In the genomic region with DNA sequence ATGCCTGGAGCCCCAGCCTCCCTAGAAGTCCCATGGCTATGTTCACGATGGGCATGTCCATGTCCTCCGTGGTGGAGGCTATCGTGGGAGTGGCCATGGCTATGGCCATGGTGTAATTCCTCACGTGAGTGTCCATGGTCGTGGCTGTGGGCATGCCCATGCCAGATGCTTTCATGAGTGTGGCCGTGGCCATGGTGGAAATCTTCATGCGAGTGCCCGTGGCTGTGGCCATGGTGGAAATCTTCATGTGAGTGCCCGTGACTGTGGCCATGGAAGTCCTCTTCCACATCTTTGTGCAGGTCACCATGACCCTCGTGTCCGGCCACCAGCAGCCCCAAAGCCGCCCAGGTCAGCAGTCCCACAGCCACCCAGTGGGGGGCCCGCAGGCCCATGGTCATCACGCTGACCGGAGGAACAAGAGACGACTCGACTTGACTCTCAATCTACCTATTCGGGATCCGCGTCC, we compare ENCODE assay signal across 7 mouse cellular contexts. TPM values are rescaled to one million over a fixed set of nuclear protein-coding genes. Genes with fewer than 3 reads are reported as not detected.
A peak's percentile ranks its signal among the peaks of the same experiment; 100 is the strongest.
DNase-seq lines count a peak whose midpoint lies in the region; ATAC-seq and TF ChIP-seq lines count a peak whose summit lies in the region.

No protein-coding gene starts in this region.

- peaks cover 25% of the 10 kb centered on the region for H3K4me1 ChIP-seq in liver, adult 2 months (ENCODE audit: control insufficient read depth, insufficient read depth, low read length)
- peaks cover 13% of the 10 kb centered on the region for H3K4me1 ChIP-seq in cortical plate, adult 2 months (ENCODE audit: control insufficient read depth, insufficient read depth, low read length)
- H3K4me1 ChIP-seq in forebrain, postnatal 0 days (ENCODE audit: insufficient read depth) = peaks cover 23% of the 10 kb centered on the region
- H3K4me1 ChIP-seq in lung, postnatal 0 days (ENCODE audit: insufficient read depth, low read depth, low read length) = peaks cover 36% of the 10 kb centered on the region

- peaks cover 29% of the 10 kb centered on the region for H3K79me2 ChIP-seq in liver, adult 2 months (ENCODE audit: control insufficient read depth, insufficient read depth, low read length)

- H3K9me3 ChIP-seq in forebrain, postnatal 0 days (ENCODE audit: low read length) = no peaks in the 10 kb centered on the region
- H3K9me3 ChIP-seq in lung, postnatal 0 days (ENCODE audit: low read length) = no peaks in the 10 kb centered on the region

- no peaks in the 10 kb centered on the region for H3K27me3 ChIP-seq in liver, adult 2 months (ENCODE audit: control insufficient read depth, insufficient read depth, low read length)
- no peaks in the 10 kb centered on the region for H3K27me3 ChIP-seq in forebrain, postnatal 0 days (ENCODE audit: insufficient read depth, low read length)
- no peaks in the 10 kb centered on the region for H3K27me3 ChIP-seq in lung, postnatal 0 days (replicated peaks; ENCODE audit: insufficient read depth, low read length)

- no peak for TF ChIP-seq POLR2A in liver, adult 2 months (IDR thresholded peaks at IDR 0.05; ENCODE audit: extremely low read depth, insufficient read depth, low read length)
- TF ChIP-seq POLR2A in cortical plate, adult 2 months (IDR thresholded peaks at IDR 0.05; ENCODE audit: extremely low read depth, insufficient read depth, low read length) = no peak

- intact Hi-C loops in left cerebral cortex, postnatal 36 days (cut with DNase I) = loop anchor here (1.0 to 10.0 kb wide), 2 partner anchors 88 to 564 kb away; a partner anchor contains a TSS

- WGBS in liver, adult 2 months = under 1% methylated on average over 20 of the region's 20 CpGs
- WGBS in forebrain, postnatal 0 days = 6% methylated on average over 20 of the region's 20 CpGs
- 2% methylated on average over 20 of the region's 20 CpGs for WGBS in lung, postnatal 0 days

- peak overlapping the region; percentile 87 for H3K4me3 ChIP-seq in liver, adult 2 months (ENCODE audit: insufficient read depth, low read depth, low read length)
- peak overlapping the region; percentile 72 for H3K4me3 ChIP-seq in cortical plate, adult 2 months (ENCODE audit: insufficient read depth, low read length)
- H3K4me3 ChIP-seq in forebrain, postnatal 0 days (ENCODE audit: low read depth, low read length) = peak overlapping the region; percentile 91
- H3K4me3 ChIP-seq in lung, postnatal 0 days (ENCODE audit: low read depth, low read length) = peak overlapping the region; percentile 94

- peak overlapping the region; percentile 82 for H3K27ac ChIP-seq in liver, adult 2 months (replicated peaks; ENCODE audit: insufficient read depth, low read depth, low read length)
- no peak overlapping the region for H3K27ac ChIP-seq in cortical plate, adult 2 months (ENCODE audit: insufficient read depth, low read length)
- H3K27ac ChIP-seq in forebrain, postnatal 0 days (ENCODE audit: low read depth, low read length) = peak overlapping the region; percentile 98
- peak overlapping the region; percentile 98 for H3K27ac ChIP-seq in lung, postnatal 0 days (ENCODE audit: low read length)

- peak; percentile 13; the same call in 1 of the 2 replicates for TF ChIP-seq CTCF in liver, adult 2 months (IDR thresholded peaks at IDR 0.05; ENCODE audit: low read depth, low read length)
- TF ChIP-seq CTCF in cortical plate, adult 2 months (IDR thresholded peaks at IDR 0.05; ENCODE audit: extremely low read depth, insufficient read depth, low read length) = no peak
- no peak for TF ChIP-seq CTCF in forebrain, postnatal 0 days (IDR thresholded peaks at IDR 0.05; ENCODE audit: low read depth)
- TF ChIP-seq CTCF in lung, postnatal 0 days (IDR thresholded peaks at IDR 0.05) = peak; percentile 38

- no peak for DNase-seq in liver, adult 2 months (ENCODE audit: extremely low read depth, low read depth, low spot score)
- no peak for DNase-seq in liver
- DNase-seq in forebrain, postnatal 0 days = peak; percentile 7
- DNase-seq in lung, postnatal 0 days (ENCODE audit: low spot score) = peak; percentile 49
- no peak for DNase-seq in c-Kit-positive CD71-positive TER-119-positive erythroid progenitor cells, embryonic 14.5 days (ENCODE audit: low spot score)
- DNase-seq in left cerebral cortex, postnatal 36 days (ENCODE audit: low spot score in 2 of 2) = no peak

- peak overlapping the region; percentile 96 for H3K4me2 ChIP-seq in forebrain, postnatal 0 days (ENCODE audit: low read depth)
- H3K4me2 ChIP-seq in lung, postnatal 0 days (replicated peaks; ENCODE audit: low read depth, low read length) = peak overlapping the region; percentile 89

- ATAC-seq in forebrain, postnatal 0 days = no peak
- ATAC-seq in lung, postnatal 0 days = peak; percentile 5

- TF ChIP-seq EP300 in lung, postnatal 0 days (IDR thresholded peaks at IDR 0.05) = no peak

- H3K36me3 ChIP-seq in liver, adult 2 months (ENCODE audit: control insufficient read depth, insufficient read depth, low read length) = peaks cover 5% of the 10 kb centered on the region; the same call in 1 of the 2 replicates
- peaks cover 30% of the 10 kb centered on the region for H3K36me3 ChIP-seq in forebrain, postnatal 0 days (ENCODE audit: insufficient read depth)
- peaks cover 15% of the 10 kb centered on the region for H3K36me3 ChIP-seq in lung, postnatal 0 days (ENCODE audit: insufficient read depth, low read length)

- H3K9ac ChIP-seq in liver, adult 2 months (ENCODE audit: low read depth, low read length) = peak overlapping the region; percentile 91
- H3K9ac ChIP-seq in forebrain, postnatal 0 days = peak overlapping the region; percentile 93
- H3K9ac ChIP-seq in lung, postnatal 0 days (replicated peaks; ENCODE audit: low read depth) = peak overlapping the region; percentile 91

RNA-seq across cellular contexts. Expression of a gene that starts 0.6 kb away (rescaled TPM):
- total RNA-seq in liver, adult 2 months (2014; rRNA removed) = 51.2 and 54.7 TPM in 2 replicates
- 98.0 and 115 TPM in 2 replicates for polyA plus RNA-seq in liver, adult 2 months (2012; rRNA removed)
- 92.7 and 103 TPM in 2 replicates for polyA plus RNA-seq in cortical plate, adult 2 months (2012; rRNA removed)
- total RNA-seq in forebrain, postnatal 0 days (2014; rRNA removed) = 126 and 161 TPM in 2 replicates
- polyA plus RNA-seq in forebrain, postnatal 0 days (2015; fragmentation: Nextera tagmentation; extraction: Ambion mirVana) = 124 and 138 TPM in 2 replicates
- 130 and 131 TPM in 2 replicates for polyA plus RNA-seq in lung, postnatal 0 days (2015; fragmentation: Nextera tagmentation; extraction: Ambion mirVana)
- total RNA-seq in left cerebral cortex, postnatal 36 days (2021) = 100 to 1,000 TPM; 101 to 105 TPM

RNA-seq across cellular contexts. Expression of a gene that starts 0.7 kb away (rescaled TPM):
- 13.0 and 17.0 TPM in 2 replicates for total RNA-seq in liver, adult 2 months (2014; rRNA removed)
- 40.3 and 46.5 TPM in 2 replicates for polyA plus RNA-seq in liver, adult 2 months (2012; rRNA removed)
- 78.5 and 81.5 TPM in 2 replicates for polyA plus RNA-seq in cortical plate, adult 2 months (2012; rRNA removed)
- total RNA-seq in forebrain, postnatal 0 days (2014; rRNA removed) = 56.2 and 60.8 TPM in 2 replicates
- polyA plus RNA-seq in forebrain, postnatal 0 days (2015; fragmentation: Nextera tagmentation; extraction: Ambion mirVana) = 58.1 and 58.4 TPM in 2 replicates
- 35.0 and 35.7 TPM in 2 replicates for polyA plus RNA-seq in lung, postnatal 0 days (2015; fragmentation: Nextera tagmentation; extraction: Ambion mirVana)
- total RNA-seq in left cerebral cortex, postnatal 36 days (2021) = 10 to 100 TPM; 81.9 to 87.8 TPM

RNA-seq across cellular contexts. Expression of a gene that starts 3.0 kb away (rescaled TPM):
- 76.5 and 80.5 TPM in 2 replicates for total RNA-seq in liver, adult 2 months (2014; rRNA removed)
- 162 and 167 TPM in 2 replicates for polyA plus RNA-seq in liver, adult 2 months (2012; rRNA removed)
- 59.6 and 61.7 TPM in 2 replicates for polyA plus RNA-seq in cortical plate, adult 2 months (2012; rRNA removed)
- 39.1 and 58.0 TPM in 2 replicates for total RNA-seq in forebrain, postnatal 0 days (2014; rRNA removed)
- 54.6 and 55.7 TPM in 2 replicates for polyA plus RNA-seq in forebrain, postnatal 0 days (2015; fragmentation: Nextera tagmentation; extraction: Ambion mirVana)
- polyA plus RNA-seq in lung, postnatal 0 days (2015; fragmentation: Nextera tagmentation; extraction: Ambion mirVana) = 57.9 and 59.8 TPM in 2 replicates
- total RNA-seq in left cerebral cortex, postnatal 36 days (2021) = 10 to 100 TPM; 35.7 to 36.6 TPM

RNA-seq across cellular contexts. Expression of a gene that starts 6.4 kb away (rescaled TPM):
- 10.0 and 13.7 TPM in 2 replicates for total RNA-seq in liver, adult 2 months (2014; rRNA removed)
- polyA plus RNA-seq in liver, adult 2 months (2012; rRNA removed) = 29.7 and 33.8 TPM in 2 replicates
- polyA plus RNA-seq in cortical plate, adult 2 months (2012; rRNA removed) = 73.1 and 73.2 TPM in 2 replicates
- 20.7 and 21.4 TPM in 2 replicates for total RNA-seq in forebrain, postnatal 0 days (2014; rRNA removed)
- polyA plus RNA-seq in forebrain, postnatal 0 days (2015; fragmentation: Nextera tagmentation; extraction: Ambion mirVana) = 15.7 and 19.0 TPM in 2 replicates
- polyA plus RNA-seq in lung, postnatal 0 days (2015; fragmentation: Nextera tagmentation; extraction: Ambion mirVana) = 18.8 and 19.1 TPM in 2 replicates
- total RNA-seq in left cerebral cortex, postnatal 36 days (2021) = 10 to 100 TPM; 33.5 to 35.9 TPM

RNA-seq across cellular contexts. Expression of a gene that starts 8.3 kb away (rescaled TPM):
- 0.18 and 0.74 TPM in 2 replicates for total RNA-seq in liver, adult 2 months (2014; rRNA removed)
- polyA plus RNA-seq in liver, adult 2 months (2012; rRNA removed) = 0.20 and 0.23 TPM in 2 replicates
- 9.3 and 12.1 TPM in 2 replicates for polyA plus RNA-seq in cortical plate, adult 2 months (2012; rRNA removed)
- 10.2 and 28.0 TPM in 2 replicates for total RNA-seq in forebrain, postnatal 0 days (2014; rRNA removed)
- polyA plus RNA-seq in forebrain, postnatal 0 days (2015; fragmentation: Nextera tagmentation; extraction: Ambion mirVana) = 1.2 and 2.1 TPM in 2 replicates
- 0.25 and 0.44 TPM in 2 replicates for polyA plus RNA-seq in lung, postnatal 0 days (2015; fragmentation: Nextera tagmentation; extraction: Ambion mirVana)
- total RNA-seq in left cerebral cortex, postnatal 36 days (2021) = 10 to 100 TPM; 15.1 to 16.3 TPM

Comparison
In these comparisons a context has a peak if more than half of its experiments do, and no peak if none do; other contexts are left out.
1. DNase-seq: peak in forebrain, postnatal 0 days (single experiment) and lung, postnatal 0 days (single experiment); none in liver, adult 2 months (single experiment), liver (single experiment), c-Kit-positive CD71-positive TER-119-positive erythroid progenitor cells, embryonic 14.5 days (single experiment) and left cerebral cortex, postnatal 36 days (0 of 2).
2. CTCF ChIP-seq: peak in liver, adult 2 months (single experiment) and lung, postnatal 0 days (single experiment); none in cortical plate, adult 2 months (single experiment) and forebrain, postnatal 0 days (single experiment).
3. Peak in every context shown above with its lines, with median percentiles within 50 percentile points of each other: H3K4me3 ChIP-seq and H3K9ac ChIP-seq.